Mouse (Mus musculus) brain, adult 2 months (tissue): ENCODE measurements at regions not wholly inside any gene's neighbourhood (a gene's known extent, or its start where the extent isn't known, plus 50 kb on each side); places are given as distances from the start of the nearest gene placed in this dataset.

Experiments used
- DNase-seq: peaks from one replicate; pipeline ENCODE4 v3.0.0; 2011; ENCODE audit warnings: low read depth, low spot score

GRCm38 (mm10) chr2:84549626-84550025, 73.1 kb upstream of the Tfpi start:
- peak; percentile 79 for DNase-seq

- DNase-seq = no peak
Observed at GRCm38 (mm10) chr2:84548625-84549024, 72.0 kb upstream of the Tfpi start.

GRCm38 (mm10) chr2:84545676-84546075, 69.1 kb upstream of the Tfpi start:
- DNase-seq = no peak

- DNase-seq = no peak
Observed at GRCm38 (mm10) chr2:84544739-84545138, 68.2 kb upstream of the Tfpi start.

- peak; percentile 47 for DNase-seq
Observed at GRCm38 (mm10) chr2:84544146-84544545, 67.6 kb upstream of the Tfpi start.

GRCm38 (mm10) chr2:84541440-84541839, 64.9 kb upstream of the Tfpi start:
- DNase-seq = no peak

GRCm38 (mm10) chr2:84539096-84539495, 62.5 kb upstream of the Tfpi start:
- DNase-seq = no peak

GRCm38 (mm10) chr2:84537957-84538356, 61.4 kb upstream of the Tfpi start:
- DNase-seq = peak; percentile 50

- DNase-seq = no peak
Observed at GRCm38 (mm10) chr2:84531215-84531614, 54.6 kb upstream of the Tfpi start.

GRCm38 (mm10) chr2:84528847-84529775, 52.5 kb upstream of the Tfpi start:
- DNase-seq = peak; percentile 64
